Mouse (Mus musculus) kidney, adult 11 months (tissue): ENCODE results near the gene Wnt7a.
A peak's percentile ranks its signal among the peaks of the same experiment; 100 is the strongest.

Experiments used
- DNase-seq: peaks from one replicate; pipeline ENCODE4 v3.0.0; 2022

Gene Wnt7a

DNA sequence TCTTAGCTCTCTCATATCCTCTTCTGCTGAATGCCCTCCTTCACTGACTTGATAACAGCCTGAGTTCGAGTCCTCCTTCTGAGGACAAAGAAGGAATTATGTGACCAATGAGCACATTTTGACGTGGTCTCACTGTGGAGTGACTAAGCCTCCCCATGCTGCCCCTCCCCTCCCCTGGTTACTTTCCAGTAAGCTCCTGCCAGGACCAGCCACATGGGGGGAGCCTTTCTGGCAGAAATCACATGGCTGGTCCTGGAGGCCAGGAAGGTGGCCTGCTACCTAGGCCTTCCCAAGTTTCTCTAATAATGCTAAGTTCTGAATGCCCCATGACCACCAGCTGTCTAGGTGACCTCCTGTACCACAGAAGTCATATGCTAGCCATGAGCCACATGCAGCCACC, 27.3 kb downstream of the Wnt7a start:
- no peak for DNase-seq

DNA sequence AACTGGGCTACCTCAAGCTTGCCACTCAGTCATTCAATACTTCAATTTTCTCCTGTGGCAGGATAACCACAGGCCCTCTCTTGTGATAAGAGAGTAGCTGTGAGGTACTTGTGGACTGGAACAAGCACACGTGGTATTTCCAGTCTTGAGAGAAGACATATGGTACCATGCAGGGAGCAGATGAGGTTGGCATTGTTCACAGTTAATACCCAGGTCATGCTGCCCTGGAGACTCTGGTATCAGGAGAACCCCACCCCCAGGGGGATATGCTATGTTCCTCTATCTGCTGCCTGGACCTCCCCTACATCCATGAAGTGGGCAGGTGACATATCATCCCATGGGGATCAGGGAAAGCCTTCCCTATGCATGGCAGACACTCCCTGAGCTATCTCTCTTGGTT, 27.9 kb downstream of the Wnt7a start:
- no peak for DNase-seq

DNA sequence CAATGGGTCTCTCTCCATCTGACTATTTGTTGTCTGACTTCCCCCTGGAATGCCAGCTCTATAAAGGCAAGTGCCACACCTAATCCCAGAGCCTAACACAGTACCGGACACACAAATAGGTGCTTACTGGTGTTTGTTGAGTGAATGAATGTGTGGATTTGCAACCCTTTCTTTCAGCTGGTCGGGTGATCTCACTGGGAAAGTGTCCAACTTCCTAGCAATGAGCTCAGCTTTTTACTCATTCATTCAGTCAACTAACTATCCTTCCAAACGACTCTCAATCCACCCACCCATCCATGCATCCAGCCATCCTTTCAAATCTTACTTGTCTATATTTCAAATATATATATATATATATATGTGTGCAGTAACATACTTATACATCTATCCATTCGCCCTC, 31.3 kb downstream of the Wnt7a start:
- DNase-seq, result no peak

DNA sequence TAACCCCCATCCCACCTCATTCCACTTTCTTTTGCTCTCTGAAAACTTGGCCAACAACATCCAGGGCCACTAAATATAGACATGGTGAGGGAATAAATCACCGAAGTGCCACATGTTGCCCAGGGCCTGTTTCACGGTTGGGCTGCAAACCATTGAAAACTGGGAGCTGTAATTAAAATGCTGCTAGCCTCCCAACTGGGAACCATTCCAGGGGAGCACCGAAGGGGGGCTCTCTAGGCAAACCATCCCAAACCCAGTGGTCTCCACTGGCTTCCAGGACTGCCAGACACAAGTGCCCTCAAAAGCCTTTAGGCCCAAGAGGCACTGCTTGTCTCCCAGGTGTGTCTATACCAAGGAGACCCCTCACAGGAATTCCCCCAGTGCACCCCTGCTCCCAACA, 31.9 kb downstream of the Wnt7a start:
- no peak for DNase-seq

DNA sequence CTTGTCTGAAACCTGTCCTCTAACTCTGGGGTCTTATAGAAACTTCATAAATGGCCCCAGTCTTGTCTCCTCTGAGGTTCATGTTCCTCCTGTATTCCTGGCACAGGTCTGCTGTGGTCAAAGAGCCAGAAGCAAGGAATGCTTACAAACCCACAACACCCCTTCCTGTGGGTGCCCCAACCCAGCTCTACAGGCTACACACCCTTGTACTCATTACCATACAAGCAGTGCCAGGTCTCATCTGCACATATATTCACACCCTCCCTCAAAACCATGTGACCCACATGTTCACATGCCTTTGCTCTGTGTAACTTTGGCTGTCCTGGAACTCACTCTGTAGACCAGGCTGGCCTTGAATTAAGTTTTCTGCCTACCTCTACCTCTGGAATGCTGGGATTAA, 38.2 kb downstream of the Wnt7a start:
- DNase-seq, result no peak

DNA sequence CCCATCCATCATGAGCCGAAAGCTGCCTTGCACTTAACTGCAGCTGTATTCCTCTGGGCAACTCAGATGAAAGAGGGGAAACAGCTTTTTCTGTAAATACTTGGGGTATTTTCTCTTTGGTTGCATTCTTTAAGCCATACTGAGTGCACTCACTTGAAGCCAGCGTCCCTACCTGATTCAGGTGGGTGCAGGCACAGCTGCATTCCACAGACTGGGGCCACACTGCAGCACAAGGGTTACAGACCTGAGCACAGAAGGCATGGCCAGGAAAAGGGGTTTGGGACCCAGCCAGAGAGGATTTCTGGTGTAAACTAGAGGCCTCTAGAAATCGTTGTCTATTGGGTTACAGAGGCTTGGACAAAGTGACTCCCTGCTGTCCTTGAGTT, 38.6 kb downstream of the Wnt7a start:
- no peak for DNase-seq

DNA sequence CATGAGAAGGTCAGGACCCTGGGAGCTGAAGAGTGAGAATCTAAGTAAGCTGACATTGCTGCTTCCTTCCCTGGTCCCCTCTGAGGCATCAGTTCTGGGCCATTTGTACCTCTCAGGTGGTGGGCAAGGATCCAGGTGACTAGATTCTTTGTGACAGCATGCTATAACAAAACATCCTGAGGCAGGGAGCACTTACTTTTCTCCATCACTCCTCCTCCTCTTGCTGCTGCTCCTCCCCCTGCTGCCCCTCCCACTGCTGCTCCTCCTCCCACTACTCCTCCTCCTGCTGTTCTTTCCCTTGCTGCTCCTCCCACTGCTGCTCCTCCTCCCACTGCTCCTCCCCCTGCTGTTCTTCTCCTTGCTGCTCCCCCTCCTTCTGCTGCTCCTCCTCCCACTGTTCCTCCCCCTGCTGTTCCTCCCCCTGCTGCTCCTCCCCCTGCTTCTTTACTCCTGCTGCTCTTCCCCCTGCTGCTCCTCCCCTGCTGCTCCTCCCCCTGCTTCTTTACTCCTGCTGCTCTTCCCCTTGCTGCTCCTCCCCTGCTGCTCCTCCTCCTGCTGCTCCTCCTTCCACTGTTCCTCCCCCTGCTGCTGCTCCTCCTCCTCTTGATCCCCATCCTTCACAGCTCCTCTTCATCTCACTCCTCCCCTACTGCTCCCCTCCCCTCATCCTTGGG, 39.1 kb downstream of the Wnt7a start:
- DNase-seq, result no peak

DNA sequence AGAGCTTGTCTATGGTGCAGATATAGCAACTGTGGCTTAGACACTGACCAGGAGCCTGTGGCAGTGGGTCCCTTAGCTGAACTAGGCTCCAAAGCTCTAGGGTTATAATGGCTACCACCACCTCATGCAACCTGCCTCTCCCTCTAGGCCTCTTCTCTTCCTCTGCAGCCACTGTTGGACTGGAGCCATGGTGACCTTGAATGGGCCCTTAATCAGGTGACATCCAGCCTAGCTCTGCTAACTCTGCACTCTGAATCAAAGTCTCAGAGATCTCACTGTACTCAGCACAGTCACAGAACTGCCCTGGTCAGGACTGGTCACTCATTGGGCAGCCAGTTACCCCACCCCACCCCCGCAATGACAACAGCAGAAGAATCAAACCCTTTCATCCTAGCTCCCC, 44.4 kb downstream of the Wnt7a start:
- peak; percentile 39 for DNase-seq

DNA sequence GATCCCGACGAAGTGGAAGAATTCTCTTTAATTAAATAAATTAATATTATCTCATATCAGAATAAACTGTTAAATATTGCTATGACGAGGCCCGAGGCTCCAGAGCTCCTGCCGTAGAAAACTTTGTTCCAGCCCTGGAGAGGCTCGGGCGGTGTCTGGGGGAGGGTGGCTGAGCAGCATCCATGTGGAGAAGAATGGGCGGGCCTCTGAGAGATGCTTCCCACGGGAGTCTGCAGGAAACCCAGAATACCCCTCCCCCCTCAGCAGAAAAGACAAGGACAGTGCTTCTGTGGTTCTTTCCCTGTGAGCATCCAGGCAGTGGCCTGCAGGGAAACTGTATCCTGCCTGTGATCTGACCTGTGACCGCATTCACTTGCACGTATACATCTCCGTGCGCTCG, 45.7 kb downstream of the Wnt7a start:
- no peak for DNase-seq

DNA sequence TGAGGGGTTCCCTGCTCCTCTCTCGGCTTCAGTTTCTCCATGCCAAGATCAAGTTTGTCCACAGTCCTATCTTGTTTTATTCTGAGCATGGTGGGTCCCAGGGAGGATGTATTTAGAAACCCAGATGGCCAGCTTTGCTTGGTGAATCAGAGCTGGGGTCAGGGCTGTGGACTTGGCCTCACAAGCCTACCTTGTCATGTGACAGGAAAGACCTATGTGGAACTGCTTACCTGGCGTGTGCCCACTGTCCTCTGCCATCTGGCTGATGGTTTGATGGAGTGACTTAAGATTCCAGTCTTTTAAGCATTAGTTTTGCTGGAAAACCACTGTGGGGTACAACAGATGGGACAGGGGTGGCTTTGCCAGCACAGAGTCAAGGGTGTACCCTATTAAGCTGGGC, 48.4 kb downstream of the Wnt7a start:
- no peak for DNase-seq

DNA sequence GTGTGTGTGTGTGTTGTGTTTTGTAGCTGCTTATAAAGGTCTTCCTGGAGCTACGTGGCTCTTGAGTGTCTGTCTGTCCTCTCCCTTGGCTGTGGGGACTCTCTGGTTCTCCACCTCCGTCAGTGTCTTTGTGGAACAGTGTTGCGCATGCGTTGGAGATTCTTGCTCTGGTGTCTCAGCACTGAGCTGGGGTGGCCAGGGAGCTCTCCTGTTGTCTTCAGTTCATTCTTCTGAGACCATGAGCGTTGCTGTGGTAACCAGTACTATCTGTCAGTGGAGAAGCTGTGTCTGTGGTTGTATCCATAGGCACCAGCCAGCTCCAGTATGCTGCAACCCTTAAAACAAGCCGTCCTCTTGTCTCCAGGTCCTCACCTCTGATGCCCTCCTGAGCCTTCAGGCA, 50.2 kb downstream of the Wnt7a start:
- no peak for DNase-seq

DNA sequence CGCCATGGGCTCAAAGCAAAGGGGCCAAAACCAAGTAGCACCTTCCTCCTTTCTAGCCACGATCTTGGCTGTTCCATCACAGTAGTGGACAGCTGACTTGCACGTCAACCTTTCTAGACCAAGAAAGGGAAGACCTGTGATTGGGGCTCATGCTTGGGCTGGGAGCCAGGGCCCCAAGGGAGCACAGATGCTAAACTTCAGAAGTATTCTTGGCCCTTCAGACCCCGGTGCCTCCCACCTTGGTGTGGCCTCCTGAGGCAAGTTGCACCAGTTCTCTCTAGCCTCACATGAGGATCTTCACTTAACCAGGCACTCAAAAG, 50.8 kb downstream of the Wnt7a start:
- no peak for DNase-seq

DNA sequence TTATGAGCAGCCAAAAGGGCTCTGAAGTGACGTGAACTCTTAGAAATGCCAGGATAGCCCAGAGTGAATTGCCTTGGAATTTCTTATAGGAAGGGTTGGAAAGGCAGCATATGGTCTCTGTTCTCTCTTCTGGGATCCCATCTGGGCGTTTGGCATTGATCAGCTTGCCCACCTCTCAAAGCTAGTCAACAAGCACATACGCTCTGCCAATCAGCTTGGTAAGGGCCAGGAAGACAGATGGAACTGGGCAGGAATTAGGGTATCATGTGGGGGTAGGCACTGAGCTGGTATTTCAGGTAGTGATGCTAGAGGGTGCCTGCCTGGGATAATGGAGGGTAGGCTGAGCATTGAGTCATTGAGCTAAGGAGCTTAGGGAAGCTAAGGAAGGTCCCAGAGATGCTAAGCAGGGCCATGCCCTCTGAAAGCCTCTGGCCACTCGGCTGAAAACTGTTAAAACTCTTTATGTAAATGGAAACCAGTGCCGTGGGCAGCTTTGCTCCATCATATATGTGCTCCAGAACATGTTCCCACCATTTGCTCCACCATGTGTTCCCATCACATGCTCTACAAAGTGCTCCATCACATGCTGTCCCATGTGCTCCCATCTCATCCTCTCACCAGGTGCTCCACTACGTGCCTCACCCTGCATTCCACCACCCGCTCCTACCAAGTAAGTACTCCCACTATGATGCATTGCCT, 51.3 kb downstream of the Wnt7a start:
- no peak for DNase-seq

DNA sequence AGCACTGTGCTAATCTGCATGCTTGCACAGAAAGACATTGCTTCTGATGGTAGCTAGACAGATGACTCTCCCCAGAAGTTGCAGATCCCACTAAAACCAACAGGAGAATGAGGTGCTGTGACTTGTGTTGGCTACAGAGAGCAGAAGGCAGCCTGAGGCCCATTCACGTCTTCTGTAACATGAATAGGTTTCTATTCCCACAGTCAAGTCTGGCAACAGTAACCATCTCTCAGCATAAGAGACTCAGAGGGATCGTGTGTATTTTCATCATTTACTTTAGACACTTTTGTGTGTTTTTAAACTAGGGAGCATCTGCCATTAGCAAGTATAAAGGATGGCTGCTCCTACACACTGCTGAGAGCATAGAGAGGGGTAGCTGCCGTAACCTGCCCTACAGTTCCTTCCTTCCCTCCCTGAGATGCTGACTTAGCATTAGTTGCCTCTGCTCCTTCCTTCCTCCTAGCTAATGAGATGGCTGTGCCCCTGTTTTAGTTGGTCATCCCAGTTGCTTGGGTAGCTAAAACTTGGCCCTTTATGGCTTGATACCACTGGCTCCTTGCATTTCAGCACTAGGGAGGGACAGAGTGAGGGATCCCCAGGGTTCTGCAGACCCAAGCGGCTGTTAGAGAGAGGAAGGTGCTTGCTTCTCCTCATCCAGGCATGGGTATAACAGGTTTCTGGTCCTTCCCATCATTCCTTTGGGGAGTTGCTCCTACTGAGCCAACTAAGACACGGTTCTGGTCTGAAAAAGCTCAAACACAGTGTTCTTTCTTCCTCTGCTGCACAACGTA, 52.1 kb downstream of the Wnt7a start:
- DNase-seq, result no peak

DNA sequence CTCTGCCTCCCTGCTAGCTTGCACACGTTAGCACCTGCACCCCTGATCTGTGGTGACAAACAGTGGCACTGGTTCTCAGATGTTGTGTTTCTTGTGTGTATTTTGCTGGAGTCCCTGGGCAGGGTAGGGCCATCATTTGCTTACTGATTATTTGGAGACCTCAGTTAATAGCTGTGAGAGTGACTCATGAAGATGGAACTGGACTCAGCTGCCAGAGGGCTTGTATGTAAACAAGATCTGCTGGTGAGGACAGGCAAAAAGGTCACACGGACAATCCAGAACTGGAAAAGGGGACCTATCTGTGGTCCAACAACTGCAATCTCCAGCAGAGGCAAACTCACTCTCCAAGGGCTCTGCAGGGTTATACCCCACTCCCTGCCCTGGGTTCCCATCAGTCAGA, 52.8 kb downstream of the Wnt7a start:
- no peak for DNase-seq

DNA sequence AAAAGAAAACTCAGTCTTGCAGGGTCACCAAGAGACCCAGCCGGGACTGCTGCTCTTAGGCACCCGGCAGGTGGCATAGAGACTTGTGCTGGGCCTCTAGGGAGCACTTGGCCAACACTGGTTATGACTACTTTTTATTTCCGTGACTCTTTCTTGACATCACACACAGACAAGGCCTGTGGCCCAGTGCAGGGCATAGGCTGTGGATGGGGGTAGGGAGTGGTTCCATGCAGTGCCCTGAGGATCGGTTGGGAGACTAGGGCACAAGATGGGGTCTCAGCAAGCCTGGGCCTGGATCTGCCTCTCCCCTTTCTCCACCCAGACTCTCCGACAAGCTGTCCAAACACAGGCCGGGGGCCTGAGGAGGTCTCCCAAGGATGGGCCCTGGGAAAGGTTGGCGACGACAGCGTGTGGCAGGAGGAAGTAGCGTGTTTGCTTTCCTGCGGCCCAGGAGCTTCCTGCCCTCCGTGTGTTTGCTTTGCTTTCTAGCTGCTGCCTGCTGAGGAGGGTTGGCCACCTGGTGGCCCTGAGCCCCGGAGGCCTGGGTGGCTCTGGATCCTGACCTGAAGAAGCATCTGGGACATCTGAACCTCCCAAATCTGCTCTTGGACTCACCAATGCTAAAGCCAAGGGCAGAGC, 53.8 kb downstream of the Wnt7a start:
- no peak for DNase-seq

DNA sequence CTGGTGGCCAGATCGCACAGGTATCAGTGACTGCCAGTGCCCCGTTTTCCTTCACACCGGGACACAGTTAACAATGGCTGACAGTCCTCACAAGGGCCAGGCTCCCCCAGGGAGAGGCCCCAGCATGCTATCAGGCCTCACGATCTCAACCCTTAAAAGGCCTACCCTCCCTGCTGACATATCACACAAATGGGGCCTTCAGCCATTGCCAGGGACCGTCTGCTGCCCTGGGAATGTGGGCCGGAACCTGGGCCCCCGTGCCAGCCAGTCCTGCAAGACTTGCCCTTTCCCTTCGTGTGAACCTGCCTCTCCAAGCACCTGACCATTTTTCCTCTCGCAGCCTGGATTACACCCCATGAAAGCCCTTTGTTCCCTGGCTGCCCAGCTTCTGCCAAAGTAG, 61.5 kb downstream of the Wnt7a start:
- DNase-seq, result no peak

DNA sequence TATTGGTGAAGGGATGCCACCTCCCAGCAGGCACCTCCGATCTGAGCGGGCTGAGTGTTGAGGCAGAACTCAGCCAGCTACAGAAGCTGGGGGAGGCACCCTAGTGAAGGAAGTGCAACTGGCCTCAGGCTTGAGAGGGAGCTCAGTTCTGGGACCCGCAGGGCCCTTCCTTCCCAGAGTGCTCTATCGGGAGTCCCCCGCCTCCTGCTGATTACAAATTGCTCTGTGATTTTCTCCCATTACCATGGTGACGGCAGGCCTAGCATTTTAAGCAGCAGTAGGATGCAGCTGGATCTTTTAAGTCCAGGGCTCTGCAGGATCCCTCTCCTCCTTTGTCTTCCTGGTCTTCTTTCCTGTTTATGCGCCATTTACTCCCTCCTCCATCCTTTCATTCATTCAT, 63.4 kb downstream of the Wnt7a start:
- DNase-seq, result no peak

DNA sequence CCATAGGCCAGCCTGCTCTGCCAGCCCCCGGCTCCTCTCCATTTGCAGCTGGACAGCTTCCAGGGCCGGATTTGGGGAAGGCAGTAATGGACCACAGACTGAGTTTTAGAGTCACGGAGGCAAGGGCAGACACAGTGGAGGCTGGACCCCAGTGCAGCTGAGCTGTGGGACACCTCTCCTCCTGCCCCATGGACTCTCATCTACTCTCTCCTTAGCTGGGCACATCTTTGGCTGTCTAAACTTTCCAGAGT, 64.3 kb downstream of the Wnt7a start:
- no peak for DNase-seq

DNA sequence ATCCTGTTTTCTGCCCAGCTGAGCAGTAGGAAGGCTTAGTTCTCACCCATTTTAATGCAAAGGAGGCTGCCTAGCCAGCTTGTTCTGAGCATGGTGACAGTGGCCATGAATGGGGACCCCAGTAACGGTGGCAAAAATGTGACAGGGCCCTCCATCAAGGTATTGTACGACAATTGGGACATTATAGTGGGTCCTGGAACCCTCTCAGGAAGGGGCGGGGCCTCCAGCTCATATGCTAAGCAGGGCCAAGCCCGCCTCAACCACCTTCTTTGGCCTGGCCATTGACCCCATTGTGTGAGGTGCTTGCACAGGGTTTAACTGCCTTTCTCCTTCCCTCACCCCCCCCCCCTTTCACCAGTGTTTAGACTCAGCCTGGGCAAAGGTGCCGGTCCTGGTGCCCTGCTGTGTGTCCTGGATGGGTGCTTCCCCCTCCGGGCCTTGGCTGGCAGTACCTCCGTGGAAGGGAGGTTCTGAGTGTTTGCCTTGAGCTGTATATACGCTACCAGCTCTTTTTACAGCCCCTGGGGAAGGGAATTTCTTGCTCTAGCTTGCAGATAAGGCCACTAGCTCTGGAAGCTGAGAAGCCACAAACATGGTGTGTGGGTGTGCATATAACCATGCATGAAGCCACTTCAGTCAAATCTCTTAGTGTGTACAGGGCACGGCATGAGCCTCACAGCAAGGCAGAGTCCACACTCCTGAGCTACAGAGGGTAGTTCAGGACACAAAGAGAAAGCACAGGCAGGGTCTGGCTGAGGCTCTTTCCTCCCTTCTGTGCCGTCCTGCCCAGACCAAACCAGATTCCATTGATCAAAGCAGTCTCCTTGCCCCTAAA, 64.9 kb downstream of the Wnt7a start:
- DNase-seq, result no peak

DNA sequence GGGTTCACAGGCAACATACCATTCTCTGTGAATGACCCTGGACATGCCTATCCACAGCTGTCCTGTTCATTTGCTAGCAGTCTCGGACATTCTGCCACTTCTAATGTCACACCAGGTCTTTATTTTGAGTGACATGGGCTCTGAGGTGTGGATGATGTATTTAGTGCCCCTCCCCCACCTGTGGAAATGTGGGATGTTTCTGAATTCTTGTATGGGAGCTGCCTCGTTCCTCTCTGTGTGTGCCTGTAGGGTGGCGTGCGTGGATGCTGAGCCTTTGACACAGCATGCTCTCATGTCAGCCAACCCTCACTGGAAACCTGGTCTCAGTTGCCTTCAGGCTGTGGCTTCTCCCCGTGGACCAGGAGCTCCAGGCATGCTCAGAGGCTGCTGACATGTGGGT, 66.1 kb downstream of the Wnt7a start:
- DNase-seq, result no peak

DNA sequence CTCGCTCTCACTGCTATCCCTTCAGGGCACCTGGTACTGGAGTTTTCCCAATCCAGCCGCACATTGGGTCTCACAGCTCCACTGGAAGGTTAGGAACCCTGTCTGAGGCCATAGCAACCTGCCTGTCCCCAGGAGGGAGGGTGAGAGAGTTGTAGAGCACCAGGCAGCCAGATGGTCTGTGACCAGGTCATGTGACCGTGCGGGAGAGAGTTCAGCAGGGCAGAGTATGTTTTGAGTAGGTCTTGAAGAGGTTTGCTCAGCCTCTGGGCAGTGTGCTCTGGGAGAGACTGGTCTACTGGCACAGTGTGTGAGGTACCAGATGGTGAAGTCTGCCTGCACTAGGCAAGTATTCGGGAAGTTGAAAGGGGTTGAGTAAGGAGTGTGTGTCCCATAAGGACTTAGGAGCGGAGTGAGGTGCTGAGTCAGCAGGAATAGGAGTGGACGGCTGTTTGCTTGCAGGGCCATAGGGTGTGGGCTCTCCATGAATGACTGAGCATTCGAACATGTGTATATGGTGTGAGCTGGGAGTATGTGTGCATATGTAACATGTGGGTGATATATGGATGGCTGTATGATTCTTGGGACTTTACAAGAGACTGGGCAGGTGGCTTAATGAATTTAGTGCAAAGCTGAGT, 71.4 kb downstream of the Wnt7a start:
- peak; percentile 9 for DNase-seq

DNA sequence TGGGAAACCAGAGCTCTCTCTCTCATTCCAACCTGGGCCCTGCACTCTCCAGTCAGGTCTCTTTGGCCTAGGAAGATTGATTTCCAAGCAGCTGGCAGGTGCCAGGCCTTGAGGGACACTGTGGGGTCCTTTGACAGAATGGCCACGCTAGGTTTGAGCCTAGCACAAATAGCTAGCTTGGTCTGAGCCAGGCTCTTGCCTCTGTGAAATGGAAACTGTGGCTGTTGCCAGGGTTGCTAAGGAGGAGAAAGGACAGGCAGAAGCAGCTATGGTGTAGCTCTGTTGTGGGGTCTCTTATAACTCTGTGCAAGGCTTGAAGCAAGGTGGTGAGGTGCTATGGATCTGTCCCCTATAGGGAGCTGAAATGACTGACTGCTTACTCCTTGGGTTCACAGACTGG, 75.7 kb downstream of the Wnt7a start:
- no peak for DNase-seq
